Mouse (Mus musculus) cerebellum, postnatal 25 days (tissue): ENCODE data around the gene Dera.

Experiments used
- DNase-seq, 2 experiments: peaks; one replicate each; pipeline ENCODE4 v3.0.0; 2021; ENCODE audit warnings: mixed read lengths in 2 of 2

Dera gene

DNA sequence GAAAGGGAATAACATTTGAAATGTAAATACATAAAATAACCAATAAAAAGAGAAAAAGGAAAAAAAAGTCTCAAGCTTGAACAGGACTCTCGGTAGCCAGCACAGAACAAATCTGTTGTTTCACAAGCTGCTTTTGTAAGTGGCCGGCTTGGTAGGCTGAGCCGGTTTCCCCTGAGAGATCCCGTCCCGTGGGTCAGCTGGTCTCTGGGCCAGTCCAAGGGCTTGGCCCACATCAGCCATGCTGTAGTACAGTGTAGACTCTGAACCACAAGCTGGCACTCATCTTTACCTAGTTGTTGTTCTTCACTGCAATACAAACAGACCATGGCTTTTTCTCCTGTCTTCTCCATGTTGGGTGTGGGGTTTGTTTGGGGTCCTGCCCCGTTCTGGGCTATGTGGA, 53.0 kb downstream of the Dera start:
- no peak for DNase-seq

GRCm38 (mm10) chr6:137808706-137809105, 54.4 kb downstream of the Dera start:
- DNase-seq: no peak

DNA sequence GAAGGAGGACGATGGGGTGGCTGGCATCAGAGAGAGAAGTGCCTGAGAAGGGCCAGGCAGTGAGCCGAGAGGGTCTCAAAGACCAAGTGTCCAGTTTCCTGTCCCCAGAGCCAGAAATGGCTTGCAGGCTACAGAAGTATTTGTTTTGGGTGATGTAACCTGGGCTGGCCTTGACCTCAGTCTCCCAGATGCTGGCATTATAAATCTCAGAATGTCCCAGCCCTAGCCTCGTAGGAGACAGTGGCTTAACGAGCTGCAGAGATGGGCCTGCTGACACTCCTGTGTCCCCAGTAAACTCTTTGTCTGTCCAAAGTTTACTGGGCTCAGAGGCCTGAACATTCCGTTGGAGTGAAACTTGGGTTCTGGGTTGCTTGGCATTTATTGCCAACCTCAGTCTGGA, 55.8 kb downstream of the Dera start:
- no peak for DNase-seq

DNA sequence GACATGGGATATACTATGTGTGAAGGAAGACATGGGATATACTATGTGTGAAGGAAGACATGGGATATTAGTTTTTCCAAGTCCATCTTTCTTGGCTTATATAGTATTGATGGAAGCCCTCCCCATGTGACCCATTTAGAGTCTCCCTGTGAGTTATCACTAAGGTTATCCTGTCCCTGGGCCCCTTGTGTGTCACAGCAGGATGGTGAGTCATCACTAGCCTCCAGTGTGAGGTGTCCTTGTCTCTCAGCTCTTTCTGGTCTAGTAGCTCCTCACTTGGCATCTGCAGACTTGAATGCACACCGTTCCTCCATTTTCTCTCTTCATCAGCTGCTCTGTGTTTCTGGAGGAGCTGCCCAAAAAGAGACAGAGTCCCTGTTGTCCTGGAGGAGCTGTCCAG, 59.7 kb downstream of the Dera start:
- no peak for DNase-seq

DNA sequence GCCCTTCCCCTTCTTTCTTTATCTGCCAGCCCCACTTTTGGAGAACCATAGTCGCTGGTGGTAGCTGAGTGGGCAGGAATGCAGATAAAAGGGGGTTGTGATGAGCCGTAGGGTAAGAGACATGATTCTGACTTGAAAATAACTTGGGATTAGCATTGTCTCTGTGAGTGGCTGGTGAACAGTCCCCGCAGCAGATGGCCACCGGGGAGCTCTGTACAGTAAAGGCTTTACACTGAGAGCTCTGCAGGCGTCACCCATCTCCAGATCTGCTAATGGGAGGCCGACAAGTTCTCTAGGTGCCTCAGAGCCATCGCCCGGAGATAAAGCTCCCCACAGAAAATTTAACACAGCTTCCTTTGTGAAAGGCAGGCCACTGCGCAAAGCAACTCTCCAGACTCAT, 62.2 kb downstream of the Dera start:
- DNase-seq: no peak

DNA sequence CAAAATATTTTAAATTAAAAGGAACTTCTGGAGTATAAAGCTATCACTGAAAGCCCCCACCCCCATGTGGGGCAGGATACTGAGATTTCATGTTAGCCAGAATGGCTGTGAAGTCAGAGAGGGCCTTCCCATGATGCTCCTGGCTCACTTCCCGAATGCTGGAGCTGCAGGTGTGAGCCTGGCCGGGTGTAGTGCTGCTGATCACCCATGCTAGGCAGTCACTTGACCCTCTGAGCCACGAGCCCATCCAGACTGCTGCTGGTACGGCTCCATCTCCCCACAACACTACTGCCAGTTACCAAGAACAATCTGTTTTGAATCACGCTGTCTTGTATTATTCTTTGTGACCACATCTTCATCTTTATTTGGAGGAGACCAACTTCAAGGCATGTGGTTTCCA, 68.2 kb downstream of the Dera start:
- DNase-seq: peak in 1 of 2 experiments; percentile 11

- no peak for DNase-seq
Observed at GRCm38 (mm10) chr6:137824046-137825021, 70.0 kb downstream of the Dera start.

DNA sequence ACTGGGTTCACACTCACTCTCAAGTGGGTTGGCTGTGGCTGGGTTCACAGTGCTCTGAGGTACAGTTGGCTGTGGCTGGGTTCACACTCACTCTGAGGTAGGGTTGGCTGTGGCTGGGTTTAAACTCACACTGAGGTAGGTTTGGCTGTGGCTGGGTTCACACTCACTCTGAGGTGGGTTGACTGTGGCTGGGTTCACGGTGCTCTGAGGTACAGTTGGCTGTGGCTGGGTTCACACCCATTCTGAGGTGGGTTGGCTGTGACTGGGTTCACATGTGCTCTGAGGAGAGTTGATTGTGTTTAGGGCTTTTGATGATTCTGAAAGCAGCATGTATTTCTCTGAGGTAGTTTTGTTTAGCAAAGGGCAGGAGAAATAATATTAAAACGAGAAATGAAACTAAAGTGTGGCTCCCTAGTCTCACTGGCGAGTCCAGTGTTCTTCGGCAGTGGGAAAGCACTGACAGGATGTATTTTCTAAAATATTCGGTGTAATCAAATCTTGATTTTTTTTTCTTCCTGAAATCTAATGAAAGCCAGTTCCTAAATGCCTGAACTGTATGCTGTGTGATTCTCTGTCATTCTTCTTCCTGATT, 70.8 kb downstream of the Dera start:
- no peak for DNase-seq

- no peak for DNase-seq
Observed at GRCm38 (mm10) chr6:137829056-137829776, 74.9 kb downstream of the Dera start.

GRCm38 (mm10) chr6:137836799-137837198, 82.5 kb downstream of the Dera start:
- no peak for DNase-seq

DNA sequence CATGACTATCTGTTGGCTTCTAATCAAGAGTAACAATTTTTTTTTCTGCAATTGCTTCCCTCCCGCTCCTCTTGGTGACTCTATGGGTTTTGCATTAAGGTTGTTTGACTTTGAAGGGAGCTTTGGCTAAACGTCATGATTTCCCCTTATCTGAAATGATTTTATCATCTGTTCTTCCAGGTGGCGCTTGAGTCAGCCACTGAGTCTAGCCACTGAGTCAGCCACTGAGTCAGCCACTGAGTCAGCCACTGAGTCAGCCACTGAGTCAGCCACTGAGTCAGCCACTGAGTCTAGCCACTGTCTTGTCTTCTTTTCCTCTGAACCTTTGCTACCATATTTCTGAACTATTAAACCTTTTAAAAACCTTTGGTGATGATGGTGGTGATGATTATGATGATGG, 89.0 kb downstream of the Dera start:
- no peak for DNase-seq

- no peak for DNase-seq
Observed at GRCm38 (mm10) chr6:137857198-137858194, 103.2 kb downstream of the Dera start.

- DNase-seq: no peak
Observed at GRCm38 (mm10) chr6:137869903-137870580, 115.7 kb downstream of the Dera start.

DNA sequence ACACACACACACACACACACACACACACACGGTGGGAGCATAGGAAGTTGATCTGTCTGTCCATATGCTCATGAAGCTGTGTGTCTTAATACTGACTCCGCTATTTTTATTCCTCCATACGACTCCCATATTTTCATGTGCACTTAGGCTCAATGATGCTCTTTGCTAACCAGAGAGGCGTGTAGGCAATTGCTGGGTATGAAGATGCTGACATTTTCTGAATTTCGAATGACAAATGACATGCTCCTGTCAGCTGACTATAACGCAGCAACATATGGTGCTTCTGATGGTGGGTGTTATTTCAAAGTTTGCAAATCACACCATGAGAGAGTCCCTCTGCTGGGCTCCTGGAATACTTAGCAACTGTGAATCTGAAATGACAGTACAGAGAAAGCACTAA, 116.3 kb downstream of the Dera start:
- DNase-seq: no peak

DNA sequence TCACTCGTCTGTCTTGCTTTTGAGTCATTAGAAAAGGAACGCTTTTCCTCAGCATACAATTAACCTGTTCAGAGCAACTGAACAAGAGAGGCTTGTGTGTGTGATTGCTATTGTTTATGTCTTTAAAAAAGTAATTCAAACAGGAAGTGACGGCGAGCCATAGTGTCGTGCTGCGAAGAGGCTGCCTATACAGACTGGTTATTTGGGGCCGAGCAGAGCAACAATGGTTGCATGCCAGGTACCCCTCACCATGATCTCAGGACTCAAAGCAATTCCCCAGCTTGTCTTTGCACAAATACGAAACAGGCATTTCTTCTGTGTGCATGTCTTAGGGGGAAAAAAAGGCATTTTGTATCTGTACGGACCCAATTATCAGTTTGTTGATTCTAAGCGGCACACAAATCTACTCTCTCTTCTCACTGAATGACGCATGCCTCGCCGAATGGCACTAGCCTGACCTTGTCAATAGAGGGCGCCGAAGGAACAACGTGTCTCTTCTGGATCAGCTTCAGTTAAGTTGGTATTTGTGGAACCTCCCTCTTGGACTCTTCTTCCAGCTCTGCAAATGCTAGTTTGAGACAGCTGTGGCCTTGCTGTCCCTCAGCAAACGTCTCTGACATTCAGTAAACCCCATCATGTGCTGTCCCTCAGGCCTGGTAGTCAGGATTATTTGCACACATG, 117.8 kb downstream of the Dera start:
- DNase-seq: peak; percentile 39 to 62

- DNase-seq: no peak
Observed at GRCm38 (mm10) chr6:137874471-137875244, 120.3 kb downstream of the Dera start.

GRCm38 (mm10) chr6:137885644-137886043, 131.3 kb downstream of the Dera start:
- DNase-seq: no peak

DNA sequence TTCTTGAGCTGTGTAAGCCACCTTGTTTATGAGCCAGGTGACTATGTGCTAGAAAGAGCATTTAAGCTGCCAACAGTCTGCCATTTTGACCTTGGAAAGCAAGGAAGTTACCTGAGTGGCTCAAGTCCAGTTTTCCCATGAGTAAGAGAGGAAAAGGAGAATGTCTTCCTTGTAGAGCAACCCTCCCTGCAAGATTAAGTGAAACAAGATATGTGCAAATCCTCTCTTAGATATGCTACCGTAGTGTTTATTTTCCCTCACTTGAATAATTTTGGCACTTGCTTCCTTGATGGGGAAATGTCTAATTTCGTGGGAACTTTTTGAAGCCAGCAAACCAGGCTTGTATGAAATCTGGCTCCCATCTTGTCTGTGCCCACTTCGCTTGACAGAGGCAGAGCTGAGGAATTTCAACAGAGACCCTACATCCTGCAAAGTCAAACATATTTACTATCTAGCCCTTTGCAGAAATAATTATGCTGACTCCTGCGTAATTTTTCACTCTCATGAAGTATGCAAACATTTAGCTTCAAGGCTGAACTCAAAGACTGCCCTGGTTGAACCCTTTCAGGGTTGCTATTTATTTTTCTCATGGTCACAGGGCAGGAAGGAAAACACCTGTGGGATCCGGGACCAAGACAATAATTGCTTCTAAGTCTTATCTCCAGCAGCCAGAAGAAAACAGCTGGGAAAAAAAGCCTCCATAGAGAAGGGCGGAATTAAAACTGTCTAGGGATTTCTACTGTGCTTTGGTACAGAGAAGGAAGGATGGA, 132.0 kb downstream of the Dera start:
- no peak for DNase-seq

DNA sequence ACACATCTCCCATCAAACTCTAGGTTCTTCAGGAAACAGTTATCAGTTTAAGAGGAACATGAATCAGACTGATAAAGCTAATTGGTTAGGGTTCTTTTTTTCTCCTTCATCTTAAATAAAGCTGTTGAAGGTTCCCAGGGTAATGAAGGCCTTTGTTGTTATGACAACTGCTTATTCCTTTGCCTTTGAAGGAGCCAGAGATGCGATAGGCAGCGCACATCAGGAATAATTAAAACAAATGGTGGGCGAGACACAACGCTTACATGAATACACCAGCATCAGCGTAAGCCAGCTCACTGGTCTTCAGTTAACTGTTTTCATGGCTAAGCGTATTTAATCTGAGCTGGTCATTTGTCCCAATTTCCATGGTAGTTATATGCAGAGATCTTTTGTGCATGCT, 132.9 kb downstream of the Dera start:
- DNase-seq: no peak
